Mouse (Mus musculus): ENCODE data around the gene Hist1h2ao.
"Not testable (repeated sequence)": the region's sequence is repeated elsewhere in the genome, so short reads cannot be mapped to it uniquely, and the experiment has no call there.

The Hist1h2ao gene

DNA sequence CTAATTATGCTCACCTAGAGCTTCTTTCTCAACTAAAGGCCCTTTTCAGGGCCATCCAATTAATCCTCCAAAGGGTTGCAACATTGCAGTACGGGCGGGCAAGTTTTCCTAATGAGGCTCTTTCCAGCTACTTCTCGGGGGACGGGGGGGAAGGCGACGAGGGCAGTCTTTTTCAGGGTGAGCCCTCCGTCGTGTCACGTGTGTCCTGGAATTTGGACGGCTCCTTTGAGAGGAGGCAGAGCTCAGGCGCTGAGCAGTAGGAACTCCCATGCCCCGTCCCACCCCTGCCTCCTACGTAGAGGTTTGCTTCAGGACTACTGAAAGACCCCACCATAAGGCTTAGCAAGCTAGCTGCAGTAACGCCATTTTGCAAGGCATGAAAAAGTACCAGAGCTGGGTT is 1.8 kb downstream of the Hist1h2ao start:
- not testable (repeated sequence) for DNase-seq

DNA sequence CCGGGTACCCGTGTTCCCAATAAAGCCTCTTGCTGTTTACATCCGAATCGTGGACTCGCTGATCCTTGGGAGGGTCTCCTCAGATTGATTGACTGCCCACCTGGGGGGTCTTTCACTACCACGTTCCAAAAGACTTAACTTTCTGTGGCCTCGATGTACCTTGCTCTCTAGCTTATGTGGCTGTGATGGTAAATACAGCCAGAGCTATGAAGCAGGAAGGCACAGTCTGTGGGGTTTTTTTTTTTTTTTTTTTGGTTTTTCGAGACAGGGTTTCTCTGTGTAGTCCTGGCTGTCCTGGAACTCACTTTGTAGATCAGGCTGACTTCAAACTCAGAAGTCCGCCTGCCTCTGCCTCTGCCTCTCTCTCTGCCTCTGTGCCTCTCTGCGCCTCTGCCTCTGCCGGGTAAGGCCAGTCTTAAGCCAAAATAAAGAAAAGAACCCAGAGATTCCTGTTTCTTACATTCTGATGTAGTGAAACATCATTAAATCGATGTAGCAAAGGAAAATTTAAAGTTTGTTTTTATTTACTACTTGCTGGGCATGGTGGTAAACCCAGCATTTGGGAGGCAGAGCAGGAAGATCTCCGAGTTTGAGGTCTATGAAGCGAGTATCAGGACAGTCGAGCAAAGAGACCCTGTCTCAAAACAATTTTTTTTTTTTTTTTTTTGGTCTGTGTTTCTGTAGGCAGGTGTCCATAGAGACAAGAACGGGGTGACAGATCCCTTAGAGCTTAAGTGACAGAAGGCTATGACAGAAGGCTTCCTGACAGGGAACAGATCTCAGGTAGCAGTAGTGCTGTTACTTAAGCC is 10.0 kb downstream of the Hist1h2ao start:
- DNase-seq: not testable (repeated sequence)

DNA sequence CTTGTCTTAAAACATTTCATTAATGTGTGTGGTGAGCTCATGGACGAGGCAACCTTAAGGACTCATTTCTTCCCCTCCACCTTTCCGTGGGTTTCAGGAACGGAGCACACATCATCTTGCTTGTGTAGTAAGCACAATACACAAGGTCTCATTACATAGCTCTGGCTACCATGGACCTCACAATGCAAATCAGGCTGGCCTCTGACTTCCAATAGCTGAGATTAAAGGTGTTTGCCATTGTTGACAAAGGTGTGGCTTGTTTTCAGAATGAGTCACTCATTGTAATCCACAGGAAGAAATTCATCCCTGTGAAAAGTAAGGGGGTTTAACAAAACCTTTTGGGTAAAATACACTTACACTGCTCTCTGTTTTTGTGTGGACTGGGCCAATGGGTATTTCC is 18.2 kb downstream of the Hist1h2ao start:
- DNase-seq: no peak

DNA sequence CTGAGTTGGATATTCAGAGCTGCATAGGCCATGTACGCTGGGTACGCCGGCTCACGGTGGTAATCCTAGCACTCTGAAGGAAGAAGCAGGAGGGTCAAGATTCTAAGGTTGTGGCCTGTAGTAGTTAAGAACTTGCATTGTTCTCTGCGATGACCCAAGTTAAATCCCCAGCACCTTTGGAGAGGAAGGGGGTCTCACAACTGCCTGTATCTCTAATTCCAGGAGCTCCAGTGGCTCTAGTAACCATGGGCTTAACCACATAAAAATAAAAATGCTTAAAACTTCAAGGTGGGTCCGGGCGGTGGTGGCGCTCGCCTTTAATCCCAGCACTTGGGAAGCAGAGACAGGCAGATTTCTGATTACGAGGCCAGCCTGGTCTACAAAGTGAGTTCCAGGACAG is 20.1 kb downstream of the Hist1h2ao start:
- DNase-seq: no peak

DNA sequence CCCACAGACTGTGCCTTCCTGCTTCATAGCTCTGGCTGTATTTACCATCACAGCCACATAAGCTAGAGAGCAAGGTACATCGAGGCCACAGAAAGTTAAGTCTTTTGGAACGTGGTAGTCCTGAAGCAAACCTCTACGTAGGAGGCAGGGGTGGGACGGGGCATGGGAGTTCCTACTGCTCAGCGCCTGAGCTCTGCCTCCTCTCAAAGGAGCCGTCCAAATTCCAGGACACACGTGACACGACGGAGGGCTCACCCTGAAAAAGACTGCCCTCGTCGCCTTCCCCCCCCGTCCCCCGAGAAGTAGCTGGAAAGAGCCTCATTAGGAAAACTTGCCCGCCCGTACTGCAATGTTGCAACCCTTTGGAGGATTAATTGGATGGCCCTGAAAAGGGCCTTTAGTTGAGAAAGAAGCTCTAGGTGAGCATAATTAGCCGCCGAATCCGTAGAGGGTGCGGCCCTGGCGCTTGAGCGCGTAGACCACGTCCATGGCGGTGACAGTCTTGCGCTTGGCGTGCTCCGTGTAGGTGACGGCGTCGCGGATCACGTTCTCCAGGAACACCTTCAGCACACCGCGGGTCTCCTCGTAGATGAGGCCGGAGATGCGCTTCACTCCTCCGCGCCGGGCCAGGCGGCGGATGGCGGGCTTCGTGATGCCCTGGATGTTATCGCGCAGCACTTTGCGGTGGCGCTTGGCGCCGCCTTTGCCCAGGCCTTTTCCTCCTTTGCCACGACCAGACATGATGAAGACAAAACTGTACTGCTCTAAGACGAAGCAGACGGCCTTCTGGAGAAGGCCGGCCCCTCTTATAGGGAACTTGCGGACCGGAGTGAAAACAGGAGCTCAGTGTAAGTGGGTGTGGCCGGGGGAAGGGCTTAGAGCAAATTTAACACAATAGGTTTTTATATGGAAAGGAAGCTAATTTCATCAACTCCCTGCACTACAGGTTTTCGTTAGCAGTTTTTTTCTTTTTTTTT is 21.4 kb downstream of the Hist1h2ao start, which contains the start of gene Hist1h4n:
Gene Hist1h4n, minus strand, starts transcription at position 779 of the 977 bp plus-strand sequence.
- DNase-seq: not testable (repeated sequence)

DNA sequence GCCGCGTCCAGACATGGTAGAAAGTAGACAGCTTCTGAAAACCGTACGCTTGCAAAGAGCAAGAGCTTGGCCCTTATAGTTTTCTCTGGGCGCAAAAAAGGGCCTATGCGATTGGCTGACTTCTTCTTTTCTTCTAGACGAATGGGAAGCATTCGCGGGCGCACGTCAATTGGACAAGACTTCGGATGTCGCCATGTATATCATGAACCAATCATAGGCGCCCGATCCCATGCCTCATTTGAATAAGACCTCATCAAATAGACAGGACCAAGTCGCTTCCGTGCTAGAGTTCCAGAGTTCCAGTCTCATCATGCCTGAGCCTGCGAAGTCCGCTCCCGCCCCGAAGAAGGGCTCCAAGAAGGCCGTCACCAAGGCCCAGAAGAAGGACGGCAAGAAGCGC is 23.2 kb downstream of the Hist1h2ao start, which contains the start of the genes Hist1h2ap and Hist1h2br:
Gene Hist1h2ap, minus strand, starts transcription at position 47 of the 400 bp plus-strand sequence.
Gene Hist1h2br, plus strand, starts transcription at position 283 of the 400 bp plus-strand sequence.
- not testable (repeated sequence) for DNase-seq

DNA sequence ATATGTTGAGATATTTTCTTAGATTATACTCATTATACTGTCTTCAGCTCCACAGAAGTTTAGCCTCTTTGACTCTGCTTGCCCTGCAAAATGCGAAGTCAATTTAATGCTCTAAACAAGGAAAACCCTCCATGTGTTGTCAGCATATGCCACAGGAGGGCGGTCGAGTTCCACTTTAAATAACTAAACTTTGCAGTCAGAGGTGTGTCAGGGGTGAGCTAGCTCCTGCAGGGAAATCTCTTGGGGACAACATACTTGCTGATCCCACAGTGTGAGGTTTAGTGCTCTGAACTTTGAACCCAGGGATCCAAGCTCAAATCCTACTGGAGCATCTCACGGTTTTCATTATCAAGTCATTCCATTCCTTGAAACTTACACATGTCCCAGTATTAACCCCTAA is 30.2 kb downstream of the Hist1h2ao start:
- DNase-seq: not testable (repeated sequence)

DNA sequence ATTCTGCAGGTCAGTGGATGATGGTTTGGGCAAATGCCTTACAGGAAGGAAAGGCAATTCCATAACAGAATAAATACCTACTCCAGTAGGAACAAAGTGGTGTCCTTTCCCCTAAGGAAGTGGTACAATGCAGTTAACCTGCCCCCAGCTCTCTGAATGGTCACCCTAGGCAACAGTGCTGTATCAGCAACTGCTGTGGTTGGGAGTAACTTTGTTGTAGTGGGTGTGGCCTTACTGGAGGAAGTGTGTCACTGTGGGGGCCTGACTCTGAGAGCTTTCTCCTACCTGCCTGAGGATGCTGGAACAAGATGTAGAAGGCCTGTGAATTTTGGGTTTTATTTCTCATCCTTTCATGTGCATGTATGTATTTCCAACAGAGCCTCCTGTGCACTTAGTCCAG is 36.1 kb downstream of the Hist1h2ao start:
- not testable (repeated sequence) for DNase-seq

DNA sequence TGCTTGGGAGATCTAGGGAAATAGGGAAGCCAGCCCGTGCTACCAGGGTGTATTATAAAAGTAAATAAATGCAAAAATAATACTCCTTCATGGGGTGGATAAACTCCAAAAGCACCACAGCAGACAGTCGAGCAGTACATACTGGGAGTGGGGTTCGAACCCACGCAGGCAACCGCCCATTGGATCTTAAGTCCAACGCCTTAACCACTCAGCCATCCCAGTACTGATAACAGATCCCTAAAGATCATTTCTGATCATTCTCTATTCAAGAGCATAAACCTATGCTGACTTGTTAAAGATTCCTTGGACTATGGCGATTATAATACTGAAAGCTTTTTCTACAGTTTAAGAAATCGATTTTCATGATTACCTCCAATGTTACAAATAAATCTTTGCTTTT is 37.6 kb downstream of the Hist1h2ao start:
- no peak for DNase-seq

DNA sequence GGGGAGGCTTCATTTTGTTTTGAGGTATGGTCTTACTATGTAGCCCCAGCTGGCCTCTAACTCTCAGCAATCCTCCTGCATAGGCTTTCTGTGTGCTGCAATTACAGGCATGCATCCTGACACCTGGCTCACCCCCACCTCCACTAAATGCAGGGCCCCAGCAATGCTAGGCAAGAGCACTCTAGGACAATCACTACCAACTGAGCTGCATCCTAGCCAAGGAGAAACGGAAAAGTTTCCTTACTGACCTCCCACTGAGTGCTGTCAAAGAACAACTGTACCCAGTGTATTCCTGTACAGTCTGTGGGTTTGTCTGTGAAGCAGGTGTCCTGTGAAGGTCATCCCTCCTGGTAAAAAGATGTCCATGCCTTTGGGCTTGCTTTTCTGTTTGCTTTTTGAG is 40.4 kb downstream of the Hist1h2ao start:
- DNase-seq: not testable (repeated sequence)

DNA sequence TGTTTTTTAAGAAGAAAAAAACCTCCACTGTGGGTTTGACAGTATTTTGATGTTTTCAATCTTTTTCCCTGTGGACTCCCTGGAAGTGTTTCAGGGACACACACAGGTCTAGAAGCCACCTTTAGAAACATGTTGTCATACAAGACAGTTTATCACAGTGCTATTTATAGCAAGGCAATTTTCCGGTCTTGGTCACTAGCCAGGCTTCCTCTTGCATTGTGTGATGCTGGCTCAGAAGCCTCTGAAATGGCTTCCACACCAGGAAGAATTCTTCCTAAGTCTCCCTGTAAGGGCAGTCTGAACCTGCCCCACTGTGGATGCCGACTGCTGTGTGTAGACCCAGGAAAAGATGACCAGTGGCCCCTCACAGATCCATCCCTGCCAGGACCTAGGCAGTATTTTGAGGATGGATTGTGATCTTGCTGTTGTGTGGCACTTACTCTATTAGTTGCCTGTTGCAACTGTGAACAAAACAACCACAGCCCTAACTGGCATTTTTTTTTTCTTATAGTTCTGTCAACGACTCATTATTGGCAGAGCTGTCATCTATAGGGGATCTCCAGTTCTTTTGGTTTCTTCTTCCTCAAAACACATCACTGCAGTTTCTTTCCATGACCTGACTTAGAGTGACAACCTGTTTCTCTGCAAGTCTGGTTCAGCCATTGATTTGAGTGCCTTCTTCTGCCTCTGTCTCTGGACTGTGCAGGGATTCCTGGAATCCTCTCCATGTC is 42.1 kb downstream of the Hist1h2ao start:
- peak; percentile 27 for DNase-seq

DNA sequence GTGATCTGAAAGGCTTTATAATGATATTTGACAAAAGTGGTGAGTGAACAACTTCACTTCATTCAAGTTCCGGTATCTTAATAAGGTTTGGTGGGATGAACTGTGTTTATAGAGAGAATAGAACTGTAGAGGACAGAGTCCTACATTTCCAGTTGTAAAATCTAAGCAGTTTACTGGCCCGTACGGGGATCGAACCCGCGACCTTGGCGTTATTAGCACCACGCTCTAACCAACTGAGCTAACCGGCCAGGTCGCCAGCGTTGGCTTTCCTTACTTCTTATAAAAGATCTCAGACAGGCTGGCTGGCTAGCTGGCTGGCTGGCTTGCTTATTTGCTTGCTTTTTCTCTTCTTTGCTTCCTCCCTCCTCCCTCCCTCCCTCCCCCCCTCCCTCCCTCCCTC is 44.9 kb downstream of the Hist1h2ao start:
- DNase-seq: peak; percentile 51

DNA sequence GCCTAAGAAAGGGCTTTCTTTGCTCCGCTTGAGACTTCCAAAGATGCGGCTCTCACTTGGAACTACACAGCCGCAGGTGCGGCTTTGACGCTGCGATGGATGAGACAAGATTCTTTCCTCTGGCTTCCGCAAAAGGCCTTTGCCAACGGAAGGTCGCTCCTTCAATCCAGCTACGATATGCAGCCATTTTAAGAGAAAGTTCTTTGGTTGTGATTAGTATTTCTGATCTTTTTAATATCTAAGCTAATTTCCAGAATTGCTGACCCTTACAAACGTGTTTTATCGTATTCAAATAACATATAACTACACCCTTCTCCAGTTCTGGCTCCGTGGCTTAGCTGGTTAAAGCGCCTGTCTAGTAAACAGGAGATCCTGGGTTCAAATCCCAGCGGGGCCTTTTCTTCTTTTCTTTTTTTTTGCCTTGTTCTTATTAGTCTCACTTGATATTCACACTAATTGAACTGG is 45.5 kb downstream of the Hist1h2ao start:
- DNase-seq: peak; percentile 40

Data from kidney, adult 9 months (tissue).